29 mouse cellular contexts compared by ENCODE assay signal in genomic region chr13:49560886-49561285, GRCm38 (mm10). TPM values are rescaled to one million over a fixed set of nuclear protein-coding genes. Genes with fewer than 3 reads are reported as not detected.
DNase-seq lines count a peak whose midpoint lies in the region; ATAC-seq and TF ChIP-seq lines count a peak whose summit lies in the region.
"Had no signal": no experiment of that assay in that cellular context is flagged by ENCODE, and none has a peak within 500 bp of the region (broad histone marks: within the 10 kb centered on the region; RNA-seq: fewer than 3 reads in every experiment).

No protein-coding gene starts in this region.

- H3K4me2 ChIP-seq in liver, embryonic 12.5 days = peak overlapping the region; percentile 22; the same call in 1 of the 2 replicates
- no peak overlapping the region for H3K4me2 ChIP-seq in forebrain, embryonic 14.5 days (ENCODE audit: low read length)
- H3K4me2 ChIP-seq: embryonic facial prominence, embryonic 13.5 days; forebrain, embryonic 13.5 days; heart, embryonic 11.5 days; lung, embryonic 15.5 days; midbrain, embryonic 11.5 days; neural tube, embryonic 15.5 days; stomach, embryonic 15.5 days had no signal

- H3K9ac ChIP-seq in liver, embryonic 12.5 days = no peak overlapping the region
- H3K9ac ChIP-seq in forebrain, embryonic 14.5 days (ENCODE audit: low read length) = no peak overlapping the region
- H3K9ac ChIP-seq: embryonic facial prominence, embryonic 13.5 days; forebrain, embryonic 13.5 days; lung, embryonic 15.5 days; neural tube, embryonic 15.5 days; stomach, embryonic 15.5 days had no signal

- peaks cover 4% of the 10 kb centered on the region for H3K36me3 ChIP-seq in G1E (replicated peaks)
- H3K36me3 ChIP-seq in liver, embryonic 12.5 days = no peaks in the 10 kb centered on the region
- H3K36me3 ChIP-seq in forebrain, embryonic 14.5 days (ENCODE audit: control insufficient read depth, insufficient read depth, low read length) = no peaks in the 10 kb centered on the region
- H3K36me3 ChIP-seq: embryonic facial prominence, embryonic 13.5 days; lung, embryonic 15.5 days; neural tube, embryonic 15.5 days; stomach, embryonic 15.5 days had no signal

- no peak for DNase-seq in G1E (ENCODE audit: low spot score)
- DNase-seq in thymus, postnatal 0 days (ENCODE audit: low spot score) = no peak
- DNase-seq in kidney, postnatal 25 days = no peak
- no peak for DNase-seq in forebrain, embryonic 14.5 days (ENCODE audit: low spot score)
- DNase-seq: adrenal gland, adult 8-10 months; cerebellum, adult 11-12 months; cerebellum, postnatal 10 days; gastrocnemius, adult 2 months; kidney, adult 9 months; kidney, postnatal 4 days; layer of hippocampus, adult 9-11 months; lung, postnatal 36 days; right cerebral cortex, adult 18-20 months; thymus, postnatal 36 days had no signal

- no peak for TF ChIP-seq CTCF in G1E (IDR thresholded peaks at IDR 0.05; ENCODE audit: low read depth, low read length)

- H3K4me1 ChIP-seq in G1E (ENCODE audit: insufficient read depth, low read depth, low read length) = peaks cover 28% of the 10 kb centered on the region
- peaks cover 4% of the 10 kb centered on the region for H3K4me1 ChIP-seq in brown adipose tissue, adult 24 weeks (ENCODE audit: control insufficient read depth, insufficient read depth, insufficient read length, low read length)
- H3K4me1 ChIP-seq in liver, embryonic 12.5 days = peaks cover 34% of the 10 kb centered on the region
- no peaks in the 10 kb centered on the region for H3K4me1 ChIP-seq in forebrain, embryonic 14.5 days (ENCODE audit: control insufficient read depth, insufficient read depth, low read length)
- H3K4me1 ChIP-seq: embryonic facial prominence, embryonic 13.5 days; forebrain, embryonic 13.5 days; neural tube, embryonic 15.5 days; stomach, embryonic 15.5 days had no signal

- H3K4me3 ChIP-seq in G1E (ENCODE audit: low read depth, low read length) = no peak overlapping the region; the same call in 1 of the 2 replicates
- no peak overlapping the region for H3K4me3 ChIP-seq in brown adipose tissue, adult 24 weeks (ENCODE audit: insufficient read depth, low read depth, low read length)
- no peak overlapping the region for H3K4me3 ChIP-seq in liver, embryonic 12.5 days
- no peak overlapping the region for H3K4me3 ChIP-seq in forebrain, embryonic 14.5 days (ENCODE audit: low read depth, low read length)
- H3K4me3 ChIP-seq: embryonic facial prominence, embryonic 13.5 days; erythroblast, embryonic 14.5 days; forebrain, embryonic 13.5 days; gastrocnemius, adult 2 months; lung, embryonic 15.5 days; neural tube, embryonic 15.5 days; stomach, embryonic 15.5 days had no signal

- peak; percentile 49 for ATAC-seq in G1E (ENCODE audit: extremely low read depth, insufficient number of reproducible peaks, low FRiP score, poor library complexity, severe bottlenecking)
- peak; percentile 83 for ATAC-seq in liver, embryonic 12.5 days
- peak; percentile 71 for ATAC-seq in megakaryocyte progenitor cell, adult 5-6 weeks (replicated peaks; ENCODE audit: poor library complexity)
- ATAC-seq in forebrain, embryonic 14.5 days = no peak
- ATAC-seq: forebrain, embryonic 13.5 days; hindbrain, postnatal 0 days; intestine, embryonic 16.5 days; Patski had no signal

- H3K9me3 ChIP-seq in G1E (replicated peaks) = no peaks in the 10 kb centered on the region
- H3K9me3 ChIP-seq in liver, embryonic 12.5 days (replicated peaks) = no peaks in the 10 kb centered on the region
- H3K9me3 ChIP-seq in forebrain, embryonic 14.5 days (replicated peaks; ENCODE audit: control insufficient read depth, low read length) = no peaks in the 10 kb centered on the region
- H3K9me3 ChIP-seq: embryonic facial prominence, embryonic 13.5 days; forebrain, embryonic 13.5 days; lung, embryonic 15.5 days; neural tube, embryonic 15.5 days; stomach, embryonic 15.5 days had no signal

- H3K27ac ChIP-seq in brown adipose tissue, adult 24 weeks (replicated peaks; ENCODE audit: low read depth, low read length) = peak overlapping the region; percentile 46; the same call in 1 of the 2 replicates
- 0 out of 2 replicates have a peak overlapping the region, but pooled peaks have one; percentile 45 for H3K27ac ChIP-seq in liver, embryonic 12.5 days
- no peak overlapping the region for H3K27ac ChIP-seq in forebrain, embryonic 14.5 days (ENCODE audit: low read depth, low read length)
- H3K27ac ChIP-seq: embryonic facial prominence, embryonic 13.5 days; forebrain, embryonic 13.5 days; gastrocnemius, adult 2 months; hindbrain, postnatal 0 days; lung, embryonic 15.5 days; neural tube, embryonic 15.5 days; stomach, embryonic 15.5 days had no signal

- H3K27me3 ChIP-seq in G1E (ENCODE audit: insufficient read depth, low read length) = no peaks in the 10 kb centered on the region
- no peaks in the 10 kb centered on the region for H3K27me3 ChIP-seq in liver, embryonic 12.5 days (replicated peaks)
- no peaks in the 10 kb centered on the region for H3K27me3 ChIP-seq in forebrain, embryonic 14.5 days (replicated peaks; ENCODE audit: control insufficient read depth, insufficient read depth, low read length)
- H3K27me3 ChIP-seq: embryonic facial prominence, embryonic 13.5 days; forebrain, embryonic 13.5 days; lung, embryonic 15.5 days; neural tube, embryonic 15.5 days; Patski; stomach, embryonic 15.5 days had no signal

- WGBS in liver, embryonic 12.5 days (ENCODE audit: insufficient replicate concordance) = 13% methylated on average over 2 of the region's 2 CpGs
- 72% methylated on average over 2 of the region's 2 CpGs for WGBS in forebrain, embryonic 14.5 days

RNA-seq across cellular contexts. Expression of gene Aspn, which starts 16.6 kb away (rescaled TPM):
- total RNA-seq in G1E (2014; fragmentation: Nextera tagmentation) (not detected in 2 replicates), G1E (2017) (0.06 TPM in 1 of 2 replicates, not detected in the other)
- not detected in 2 replicates for polyA plus RNA-seq in G1E (2012)
- 28.9 and 34.2 TPM in 2 replicates for polyA plus RNA-seq in brown adipose tissue, adult 24 weeks (2012; ENCODE audit: insufficient read depth, insufficient read length, missing spikeins)
- 0.26 and 0.39 TPM in 2 replicates for polyA plus RNA-seq in liver, embryonic 12.5 days (2016; fragmentation: Nextera tagmentation; extraction: Ambion mirVana)
- total RNA-seq in megakaryocyte progenitor cell, adult 5-6 weeks (2015) = not detected in 2 replicates
- not detected in 2 replicates for total RNA-seq in megakaryocyte progenitor cell, adult 5-6 weeks (2017)
- 9.4 and 9.6 TPM in 2 replicates for polyA plus RNA-seq in thymus, postnatal 0 days (2015; fragmentation: Nextera tagmentation; extraction: Ambion mirVana)
- polyA plus RNA-seq in forebrain, embryonic 14.5 days (2014; fragmentation: Nextera tagmentation; extraction: Ambion mirVana) = 0.52 and 0.69 TPM in 2 replicates
- total RNA-seq: hematopoietic stem cell, adult 5-6 weeks had no signal
- polyA plus RNA-seq: erythroblast, embryonic 14.5 days; Patski had no signal

RNA-seq across cellular contexts. Expression of gene Omd, which starts 21.4 kb away (rescaled TPM):
- total RNA-seq in G1E (2014; fragmentation: Nextera tagmentation) (not detected in 2 replicates), G1E (2017) (0.05 TPM in 1 of 2 replicates, not detected in the other)
- not detected in 2 replicates for polyA plus RNA-seq in G1E (2012)
- 0.96 and 1.1 TPM in 2 replicates for polyA plus RNA-seq in brown adipose tissue, adult 24 weeks (2012; ENCODE audit: insufficient read depth, insufficient read length, missing spikeins)
- polyA plus RNA-seq in liver, embryonic 12.5 days (2016; fragmentation: Nextera tagmentation; extraction: Ambion mirVana) = 0.83 and 1.0 TPM in 2 replicates
- not detected in 2 replicates for total RNA-seq in megakaryocyte progenitor cell, adult 5-6 weeks (2015)
- total RNA-seq in megakaryocyte progenitor cell, adult 5-6 weeks (2017) = 0.04 TPM in 1 of 2 replicates, not detected in the other
- polyA plus RNA-seq in thymus, postnatal 0 days (2015; fragmentation: Nextera tagmentation; extraction: Ambion mirVana) = 0.45 and 0.73 TPM in 2 replicates
- 0.22 and 0.93 TPM in 2 replicates for polyA plus RNA-seq in forebrain, embryonic 14.5 days (2014; fragmentation: Nextera tagmentation; extraction: Ambion mirVana)
- total RNA-seq: hematopoietic stem cell, adult 5-6 weeks had no signal
- polyA plus RNA-seq: erythroblast, embryonic 14.5 days had no signal

RNA-seq across cellular contexts. Expression of gene Ogn, which starts 47.0 kb away (rescaled TPM):
- total RNA-seq in G1E (2014; fragmentation: Nextera tagmentation) (not detected in 2 replicates), G1E (2017) (0.05 and 0.12 TPM in 2 replicates)
- polyA plus RNA-seq in G1E (2012) = not detected in 2 replicates
- polyA plus RNA-seq in brown adipose tissue, adult 24 weeks (2012; ENCODE audit: insufficient read depth, insufficient read length, missing spikeins) = 33.2 and 49.8 TPM in 2 replicates
- polyA plus RNA-seq in liver, embryonic 12.5 days (2016; fragmentation: Nextera tagmentation; extraction: Ambion mirVana) = 2.0 and 2.7 TPM in 2 replicates
- not detected in 2 replicates for total RNA-seq in megakaryocyte progenitor cell, adult 5-6 weeks (2015)
- 0.27 TPM in 1 of 2 replicates, not detected in the other for total RNA-seq in megakaryocyte progenitor cell, adult 5-6 weeks (2017)
- polyA plus RNA-seq in thymus, postnatal 0 days (2015; fragmentation: Nextera tagmentation; extraction: Ambion mirVana) = 4.4 and 7.2 TPM in 2 replicates
- polyA plus RNA-seq in forebrain, embryonic 14.5 days (2014; fragmentation: Nextera tagmentation; extraction: Ambion mirVana) = 10.8 and 16.5 TPM in 2 replicates
- total RNA-seq: hematopoietic stem cell, adult 5-6 weeks had no signal
- polyA plus RNA-seq: erythroblast, embryonic 14.5 days had no signal

RNA-seq across cellular contexts. Expression of gene Ecm2, which starts 56.3 kb away (rescaled TPM):
- total RNA-seq in G1E (2014; fragmentation: Nextera tagmentation) = not detected in 2 replicates
- total RNA-seq in G1E (2017) = 0.16 and 0.17 TPM in 2 replicates
- polyA plus RNA-seq in G1E (2012) = 0.01 TPM in 1 of 2 replicates, not detected in the other
- polyA plus RNA-seq in brown adipose tissue, adult 24 weeks (2012; ENCODE audit: insufficient read depth, insufficient read length, missing spikeins) = 10.1 and 12.4 TPM in 2 replicates
- polyA plus RNA-seq in liver, embryonic 12.5 days (2016; fragmentation: Nextera tagmentation; extraction: Ambion mirVana) = 0.28 and 0.33 TPM in 2 replicates
- total RNA-seq in megakaryocyte progenitor cell, adult 5-6 weeks (2015) = not detected in 2 replicates
- total RNA-seq in megakaryocyte progenitor cell, adult 5-6 weeks (2017) = 0.10 and 0.17 TPM in 2 replicates
- 0.60 and 0.79 TPM in 2 replicates for polyA plus RNA-seq in thymus, postnatal 0 days (2015; fragmentation: Nextera tagmentation; extraction: Ambion mirVana)
- polyA plus RNA-seq in forebrain, embryonic 14.5 days (2014; fragmentation: Nextera tagmentation; extraction: Ambion mirVana) = 0.80 and 1.2 TPM in 2 replicates
- polyA plus RNA-seq: erythroblast, embryonic 14.5 days had no signal
